Mouse (Mus musculus) heart, postnatal 0 days (tissue): ENCODE data around the gene Zbtb17. TPM values are rescaled to one million over a fixed set of nuclear protein-coding genes. Genes with fewer than 3 reads are reported as not detected.

Experiments
- ATAC-seq: fragments of 200-750 bp; cut with Nextera tagmentation; 2 replicates; pipeline ENCODE4 v1.8.0; 2017; ENCODE audit warnings: low read depth, moderate number of reproducible peaks, moderate library complexity; ENCODE audit not compliant: insufficient read depth
- DNase-seq: peaks from one replicate; pipeline ENCODE4 v3.0.0-alpha.2; 2016; ENCODE audit warnings: low spot score
- H3K27ac ChIP-seq: fragments of 300-500 bp; sonication (generic); 2 replicates; pipeline ENCODE4 v1.5.1; 2014; ENCODE audit warnings: low read depth, mild to moderate bottlenecking
- H3K27me3 ChIP-seq: fragments of 300-500 bp; sonication (generic); 2 replicates; pipeline ENCODE4 v1.6.1; 2014; ENCODE audit warnings: low read length, mixed read lengths; ENCODE audit not compliant: control insufficient read depth, insufficient read depth
- H3K36me3 ChIP-seq: fragments of 300-500 bp; sonication (generic); replicated peaks from 2 replicates; pipeline ENCODE4 v1.6.1; 2014; ENCODE audit warnings: low read length, mixed read lengths; ENCODE audit not compliant: control insufficient read depth, insufficient read depth
- H3K4me1 ChIP-seq: fragments of 300-500 bp; sonication (generic); 2 replicates; pipeline ENCODE4 v1.6.1; 2014; ENCODE audit warnings: antibody characterized with exemption; ENCODE audit not compliant: control insufficient read depth, insufficient read depth
- H3K4me2 ChIP-seq: fragments of 300-500 bp; sonication (generic); 2 replicates; pipeline ENCODE4 v1.6.1; 2014; ENCODE audit warnings: low read depth, mild to moderate bottlenecking, low read length, moderate library complexity
- H3K4me3 ChIP-seq: fragments of 300-500 bp; sonication (generic); 2 replicates; pipeline ENCODE4 v1.5.1; 2014; ENCODE audit warnings: low read depth, low read length
- H3K9ac ChIP-seq: fragments of 300-500 bp; sonication (generic); replicated peaks from 2 replicates; pipeline ENCODE4 v1.6.1; 2014; ENCODE audit warnings: low read depth, low read length, mixed read lengths
- H3K9me3 ChIP-seq: fragments of 300-500 bp; sonication (generic); replicated peaks from 2 replicates; pipeline ENCODE4 v1.6.1; 2016; ENCODE audit warnings: low read length; ENCODE audit not compliant: control insufficient read depth
- CTCF ChIP-seq: IDR thresholded peaks from 2 replicates; pipeline ENCODE4 v1.5.1; 2016; ENCODE audit warnings: antibody characterized with exemption, control low read depth, low read depth
- EP300 ChIP-seq: IDR thresholded peaks from 2 replicates; pipeline ENCODE4 v1.6.1; 2016; ENCODE audit warnings: antibody characterized with exemption, low read depth
- WGBS: fragments of 180-500 bp; shearing (Covaris S2); extraction: QIAGEN DNeasy Blood & Tissue Kit; methylation state at CpG from one replicate; pipeline ENCODE4 v1.1.7; 2014; 5-methylcytosine and 5-hydroxymethylcytosine counted together
- polyA plus RNA-seq: library from polyadenylated mRNA; unstranded; fragments of >200 nt; fragmentation: Nextera tagmentation; extraction: Ambion mirVana; gene quantifications from 2 replicates; pipeline ENCODE4 v1.2.1, GENCODE M21; 2015
- total RNA-seq: library from RNA; depleted of rRNA; stranded (reverse); fragments of >200 nt; gene quantifications from 2 replicates; pipeline ENCODE4 v1.2.3, GENCODE M21; 2014; ENCODE audit warnings: low replicate concordance

The Zbtb17 gene
- total and polyA plus RNA-seq, 2 experiments from 2014 or later = 18.1 to 32.7 TPM

DNA sequence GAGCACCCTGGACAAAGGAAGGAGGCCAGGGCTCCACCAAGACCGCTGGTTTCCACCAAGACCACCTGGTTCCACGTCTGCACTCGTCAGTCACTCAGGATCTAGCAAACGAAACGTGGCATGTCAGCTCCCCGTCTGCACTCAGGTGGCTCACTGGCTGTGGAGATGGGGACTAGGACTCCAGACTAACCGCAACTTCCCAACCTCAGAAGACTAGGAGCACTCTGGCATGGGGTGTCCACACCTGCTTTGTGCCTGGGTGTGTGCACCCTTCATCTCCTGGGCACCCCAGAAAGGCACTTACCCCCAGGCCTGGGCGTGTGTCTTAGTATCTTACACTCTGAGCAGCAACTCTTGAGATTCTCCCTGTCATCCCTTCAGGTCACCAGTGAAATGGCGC is 15.3 kb downstream of the Zbtb17 start:
- Histone ChIP-seq H3K27ac (no peak overlapping the region), H3K36me3 (peaks cover 37% of the 10 kb centered on the region), H3K4me1 (peaks cover 8% of the 10 kb centered on the region; the same call in 1 of the 2 replicates), H3K9ac (no peak overlapping the region), H3K9me3 (no peaks in the 10 kb centered on the region), H3K4me3 (no peak overlapping the region), H3K4me2 (no peak overlapping the region), H3K27me3 (no peaks in the 10 kb centered on the region)
- TF ChIP-seq CTCF = no peak
- TF ChIP-seq EP300 = no peak
- DNase-seq = no peak
- 89% methylated on average over 9 of the region's 9 CpGs for WGBS
- no peak for ATAC-seq

- WGBS = 91% methylated on average over 4 of the region's 4 CpGs
- Histone ChIP-seq H3K9ac (no peak overlapping the region), H3K4me1 (peaks cover 8% of the 10 kb centered on the region; the same call in 1 of the 2 replicates), H3K9me3 (no peaks in the 10 kb centered on the region), H3K4me2 (no peak overlapping the region), H3K27ac (no peak overlapping the region), H3K27me3 (no peaks in the 10 kb centered on the region), H3K36me3 (peaks cover 44% of the 10 kb centered on the region), H3K4me3 (no peak overlapping the region)
- TF ChIP-seq CTCF (no peak), EP300 (no peak)
- DNase-seq (no peak), ATAC-seq (no peak)
These were observed 16.0 kb downstream of the Zbtb17 start for GRCm38 (mm10) chr4:141460481-141460880.

- ATAC-seq = no peak
- WGBS = 69% methylated on average over 12 of the region's 12 CpGs
- Histone ChIP-seq H3K4me3 (no peak overlapping the region), H3K27me3 (no peaks in the 10 kb centered on the region), H3K9ac (no peak overlapping the region), H3K27ac (no peak overlapping the region), H3K9me3 (no peaks in the 10 kb centered on the region), H3K4me2 (no peak overlapping the region), H3K4me1 (peaks cover 8% of the 10 kb centered on the region; the same call in 1 of the 2 replicates), H3K36me3 (peaks cover 50% of the 10 kb centered on the region)
- DNase-seq = no peak
- no peak for TF ChIP-seq EP300
- TF ChIP-seq CTCF = no peak
These were observed 16.6 kb downstream of the Zbtb17 start for GRCm38 (mm10) chr4:141461088-141461487.

DNA sequence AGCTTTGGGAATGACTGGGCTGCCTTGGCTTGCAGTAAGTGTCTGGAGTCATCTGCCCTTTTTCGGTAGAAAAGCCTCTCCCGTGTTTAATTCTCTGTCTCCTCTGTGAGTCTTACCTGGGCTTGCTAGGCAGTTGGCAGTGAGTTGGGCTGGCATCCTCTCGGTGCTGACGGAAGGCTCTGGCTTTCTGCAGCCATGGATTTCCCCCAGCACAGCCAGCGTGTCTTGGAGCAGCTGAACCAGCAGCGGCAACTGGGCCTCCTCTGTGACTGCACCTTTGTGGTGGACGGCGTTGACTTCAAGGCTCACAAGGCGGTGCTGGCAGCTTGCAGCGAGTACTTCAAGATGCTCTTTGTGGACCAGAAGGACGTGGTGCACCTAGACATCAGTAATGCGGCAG is 17.1 kb downstream of the Zbtb17 start:
- Histone ChIP-seq H3K4me2 (no peak overlapping the region), H3K9ac (no peak overlapping the region), H3K36me3 (peaks cover 51% of the 10 kb centered on the region), H3K4me1 (peaks cover 8% of the 10 kb centered on the region; the same call in 1 of the 2 replicates), H3K27ac (no peak overlapping the region), H3K9me3 (no peaks in the 10 kb centered on the region), H3K4me3 (no peak overlapping the region), H3K27me3 (no peaks in the 10 kb centered on the region)
- ATAC-seq (no peak), DNase-seq (no peak)
- 86% methylated on average over 12 of the region's 12 CpGs for WGBS
- TF ChIP-seq EP300 (no peak), CTCF (no peak)

DNA sequence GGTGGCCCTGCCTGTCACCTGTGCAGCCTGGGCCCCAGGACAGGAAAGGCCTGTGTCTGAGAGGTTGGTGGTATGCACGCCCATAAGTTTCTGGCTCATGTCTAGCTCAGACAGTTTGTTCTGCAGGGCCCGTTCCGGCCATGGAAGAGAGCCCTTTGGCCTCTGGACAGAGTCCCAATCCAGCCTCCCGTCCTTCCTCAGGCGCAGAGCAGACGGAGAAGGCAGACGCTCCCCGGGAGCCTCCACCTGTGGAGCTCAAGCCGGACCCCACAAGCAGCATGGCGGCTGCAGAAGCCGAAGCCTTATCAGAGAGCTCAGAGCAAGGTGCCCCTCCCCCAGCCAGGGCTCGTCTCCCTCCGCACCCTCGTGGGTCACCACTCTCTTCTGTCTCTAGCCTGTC is 19.0 kb downstream of the Zbtb17 start:
- no peak overlapping the region for H3K4me3 ChIP-seq
- no peak overlapping the region for H3K4me2 ChIP-seq

GRCm38 (mm10) chr4:141464722-141465121 is 20.3 kb downstream of the Zbtb17 start:
- TF ChIP-seq EP300 (no peak), CTCF (no peak)
- H3K36me3 ChIP-seq = peaks cover 80% of the 10 kb centered on the region
- H3K4me1 ChIP-seq = no peaks in the 10 kb centered on the region
- no peak overlapping the region for H3K27ac ChIP-seq
- WGBS = 77% methylated on average over 16 of the region's 16 CpGs
- no peak overlapping the region for H3K4me3 ChIP-seq
- no peak overlapping the region for H3K9ac ChIP-seq
- no peak for DNase-seq
- H3K9me3 ChIP-seq = no peaks in the 10 kb centered on the region
- H3K4me2 ChIP-seq = no peak overlapping the region
- no peaks in the 10 kb centered on the region for H3K27me3 ChIP-seq
- no peak for ATAC-seq

More for the DNA sequence above, 19.0 kb downstream of the Zbtb17 start:
- ATAC-seq = no peak
- peaks cover 68% of the 10 kb centered on the region for H3K36me3 ChIP-seq
- H3K9ac ChIP-seq = no peak overlapping the region
- H3K9me3 ChIP-seq = no peaks in the 10 kb centered on the region
- no peaks in the 10 kb centered on the region for H3K27me3 ChIP-seq
- DNase-seq = no peak
- no peak for TF ChIP-seq CTCF
- no peak for TF ChIP-seq EP300
- H3K4me1 ChIP-seq = peaks cover 3% of the 10 kb centered on the region; the same call in 1 of the 2 replicates
- H3K27ac ChIP-seq = no peak overlapping the region
- WGBS = 60% methylated on average over 14 of the region's 14 CpGs
